Mouse (Mus musculus) urinary bladder, postnatal 25 days (tissue): ENCODE results near the gene Rps27l.

Experiments
- DNase-seq: peaks from one replicate; pipeline ENCODE4 v3.0.0; 2022; ENCODE audit warnings: low spot score

Gene Rps27l

DNA sequence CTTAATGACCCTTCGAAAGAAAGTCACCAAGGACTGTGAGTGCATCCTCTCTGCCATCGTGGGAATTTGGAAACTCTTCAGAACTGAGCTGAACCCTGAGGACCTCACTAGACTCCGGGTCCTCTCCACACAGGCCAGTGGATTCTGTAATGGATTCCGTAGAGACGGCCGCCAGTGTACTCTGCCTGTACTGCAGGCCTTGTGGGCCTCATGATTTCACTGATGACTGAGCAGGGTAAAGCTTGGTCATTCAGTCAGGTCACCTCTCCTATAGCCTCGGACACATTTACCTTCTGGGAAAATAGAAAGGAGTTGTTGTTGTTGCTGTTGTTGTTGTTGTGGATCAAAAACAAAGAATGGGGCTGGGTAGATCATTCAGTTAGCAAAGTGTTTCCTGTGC is 36.2 kb downstream of the Rps27l start:
- no peak for DNase-seq

GRCm38 (mm10) chr9:66985377-66985776 is 39.5 kb downstream of the Rps27l start:
- DNase-seq = no peak

GRCm38 (mm10) chr9:66988198-66988887 is 42.5 kb downstream of the Rps27l start:
- DNase-seq = no peak

DNA sequence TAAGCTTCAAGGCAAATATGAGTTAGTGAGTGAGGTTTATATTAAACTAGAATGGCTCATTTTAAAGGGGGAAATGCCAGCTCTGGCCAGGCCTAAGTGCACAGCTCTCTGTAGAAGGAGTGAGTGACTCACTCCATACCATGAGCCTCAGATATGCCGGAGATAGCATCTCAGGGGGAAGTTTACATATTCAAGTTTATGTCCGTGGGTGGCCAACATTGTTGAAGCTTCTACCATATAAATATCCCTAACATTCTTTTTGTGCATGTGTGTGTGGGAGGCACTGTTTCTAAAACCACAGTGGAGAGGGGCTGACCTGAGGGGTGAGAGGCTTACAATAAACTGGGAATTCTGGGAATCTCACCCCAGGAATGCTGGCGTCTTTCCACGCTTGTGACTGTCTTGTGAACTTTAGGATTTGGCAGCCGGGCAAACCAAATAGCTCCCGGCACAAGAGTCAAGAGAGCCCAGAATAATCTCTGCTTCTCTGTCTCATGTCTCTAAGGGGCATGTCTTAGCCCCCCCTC is 43.1 kb downstream of the Rps27l start:
- no peak for DNase-seq

DNA sequence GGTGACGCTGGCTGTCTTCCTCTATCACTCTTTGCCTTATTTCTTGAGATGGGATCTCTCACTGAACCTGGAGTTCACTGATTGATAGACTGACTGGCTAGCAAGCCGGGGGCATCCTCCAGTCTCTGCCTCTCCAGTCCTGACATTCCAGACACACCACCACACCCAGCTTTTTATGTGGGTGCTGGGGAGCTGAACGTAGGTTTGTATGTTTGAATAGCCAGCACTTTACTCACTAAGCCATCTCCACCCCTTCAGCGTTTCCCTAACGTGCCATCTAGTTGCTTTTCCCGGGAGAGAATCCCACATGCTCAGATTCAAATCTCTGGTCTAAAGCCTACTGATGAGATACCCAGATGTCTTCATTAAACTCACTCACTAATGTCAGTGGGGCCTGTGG is 43.7 kb downstream of the Rps27l start:
- no peak for DNase-seq

DNA sequence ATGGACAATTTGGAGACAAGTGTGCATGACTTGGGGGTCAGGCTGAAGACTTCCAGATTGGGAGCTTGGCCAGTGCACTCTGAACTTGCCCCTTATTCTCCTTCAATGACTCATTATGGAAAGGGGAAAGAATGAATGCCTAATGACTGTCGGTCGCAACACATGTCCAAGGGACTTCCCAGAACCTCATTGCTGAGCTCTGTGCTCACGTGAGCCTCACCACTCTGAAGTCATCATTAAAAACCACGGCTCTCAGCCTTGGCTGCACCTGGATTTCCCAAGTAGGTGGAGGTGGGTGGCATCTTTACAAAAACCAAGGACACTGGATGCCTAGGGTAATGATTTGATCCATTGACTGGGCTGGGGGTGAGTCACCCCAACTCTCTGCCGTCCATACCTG is 44.2 kb downstream of the Rps27l start:
- no peak for DNase-seq

DNA sequence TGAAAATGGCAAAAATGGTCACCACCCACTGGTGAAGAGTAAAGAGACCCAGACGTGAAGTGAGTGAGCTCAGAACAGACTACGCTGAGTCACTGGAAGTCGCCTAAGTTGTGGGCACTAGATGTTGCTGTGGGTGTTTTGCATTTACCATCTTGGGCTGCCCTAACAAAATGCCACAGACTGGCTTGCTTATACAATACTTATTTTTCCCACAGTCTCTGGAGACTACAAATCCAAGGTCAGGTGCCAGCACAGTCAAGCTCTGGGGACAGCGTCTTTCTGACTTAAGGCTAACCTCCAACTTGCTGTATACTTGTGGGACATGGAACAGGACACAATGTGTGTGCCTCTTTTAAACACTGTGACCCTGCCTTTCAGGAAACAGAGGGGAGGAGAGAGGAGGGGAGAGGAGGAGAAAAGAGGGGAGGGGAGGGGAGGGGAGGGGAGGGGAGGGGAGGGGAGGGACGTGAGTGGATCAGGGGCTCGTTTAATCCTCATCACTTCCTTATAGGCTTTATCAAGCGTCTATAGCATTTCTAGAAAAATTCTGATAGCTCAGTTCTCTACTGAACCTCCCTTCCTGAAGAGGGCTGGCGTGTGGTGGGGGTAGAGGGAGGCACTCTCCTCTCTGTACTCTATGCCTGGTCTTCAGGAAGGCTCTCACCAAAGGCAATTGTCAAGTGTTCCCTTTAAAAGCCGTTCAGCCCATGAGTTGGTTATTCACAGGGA is 45.3 kb downstream of the Rps27l start:
- DNase-seq = no peak

- DNase-seq = no peak
Measured at GRCm38 (mm10) chr9:66991750-66992410, 46.0 kb downstream of the Rps27l start.
